Mouse (Mus musculus): ENCODE data around the gene Wnt10a.

The Wnt10a gene

GRCm38 (mm10) chr1:74791249-74791648 is at the start of gene Wnt10a:
Gene Wnt10a, plus strand, starts transcription at chr1:74791516.
- DNase-seq (ENCODE audit: low spot score in 2 of 2): no peak

DNA sequence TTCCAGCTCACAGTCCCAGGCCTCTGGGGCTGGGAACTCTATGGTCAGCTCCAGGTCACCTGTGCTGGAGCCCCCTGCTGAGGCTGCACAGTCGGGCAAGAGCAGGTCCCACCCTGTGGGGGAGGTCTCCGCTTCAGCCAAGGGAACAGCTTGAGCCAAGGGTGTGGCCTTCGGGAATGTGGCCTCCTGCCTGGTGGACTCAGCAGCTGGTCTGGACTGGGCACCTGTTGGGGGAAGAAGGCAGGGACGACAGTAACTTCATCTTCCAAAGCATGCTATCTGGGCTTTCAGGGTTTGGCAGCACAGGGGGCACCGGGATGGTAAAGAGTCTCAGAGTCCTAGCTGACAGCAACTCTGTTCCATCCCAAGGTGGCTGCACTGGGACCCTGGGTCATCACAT is 44.0 kb upstream of the Wnt10a start:
- no peak for DNase-seq (ENCODE audit: low spot score in 2 of 2)

- DNase-seq (ENCODE audit: low spot score in 2 of 2): peak; percentile 34 to 59
Observed at GRCm38 (mm10) chr1:74748643-74749271, 42.6 kb upstream of the Wnt10a start, which contains the start of gene Prkag3. Gene Prkag3, minus strand, starts transcription at chr1:74749221.

- DNase-seq (ENCODE audit: low spot score in 2 of 2): peak in 1 of 2 experiments; percentile 54
Observed at GRCm38 (mm10) chr1:74749301-74749700, 42.0 kb upstream of the Wnt10a start.

DNA sequence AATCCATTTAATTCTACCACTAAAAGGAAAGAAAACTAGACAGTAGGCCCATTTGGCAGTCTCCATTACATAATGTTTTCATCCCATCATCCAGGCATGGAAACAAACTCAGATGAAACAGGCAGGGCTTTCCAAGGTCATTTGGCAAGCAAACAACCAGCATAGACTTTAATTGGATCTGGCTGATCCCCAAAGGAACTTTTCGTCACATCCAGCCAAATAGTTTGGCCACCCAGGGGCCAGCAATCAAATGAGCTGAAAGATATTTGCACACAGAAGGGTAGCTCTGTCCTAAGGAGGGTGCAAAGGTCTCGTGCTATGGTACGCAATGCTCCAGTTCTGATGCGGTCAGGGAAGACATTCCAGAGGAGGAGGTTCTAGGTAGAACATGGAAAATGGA is 40.6 kb upstream of the Wnt10a start:
- DNase-seq (ENCODE audit: low spot score in 2 of 2): no peak

GRCm38 (mm10) chr1:74752150-74752549 is 39.2 kb upstream of the Wnt10a start:
- no peak for DNase-seq (ENCODE audit: low spot score in 2 of 2)

GRCm38 (mm10) chr1:74752833-74753232 is 38.5 kb upstream of the Wnt10a start:
- no peak for DNase-seq (ENCODE audit: low spot score in 2 of 2)

GRCm38 (mm10) chr1:74753266-74753974 is 37.9 kb upstream of the Wnt10a start:
- no peak for DNase-seq (ENCODE audit: low spot score in 2 of 2)

DNA sequence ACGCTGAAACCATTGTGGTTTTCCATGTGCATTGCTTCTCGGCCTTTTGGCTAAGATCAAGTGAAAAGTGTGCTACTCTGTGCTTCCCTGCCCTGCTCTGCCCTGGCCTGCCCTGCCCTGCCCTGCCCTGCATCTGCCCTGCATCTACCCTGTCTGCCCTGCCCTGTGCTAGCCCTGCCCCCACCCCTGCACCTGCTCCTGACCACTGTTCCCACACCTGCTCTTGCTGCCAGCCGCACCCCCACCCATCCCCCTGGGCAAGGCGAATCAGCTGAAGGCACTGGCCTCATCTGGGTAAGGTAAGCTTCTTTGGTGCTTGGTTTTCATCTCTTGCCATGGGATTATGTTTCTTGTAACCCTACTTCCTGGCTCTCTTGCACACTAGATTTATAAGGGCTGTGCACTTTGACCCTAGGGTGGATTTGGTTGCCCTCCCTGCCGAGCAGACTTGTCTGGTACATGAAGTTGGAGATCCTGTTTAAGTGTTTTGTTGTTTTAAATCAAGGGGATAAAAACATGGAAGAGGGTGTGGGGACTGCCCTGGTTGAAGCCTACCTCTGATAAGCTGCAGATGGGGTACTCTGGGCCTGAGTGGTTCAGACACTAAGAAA is 37.0 kb upstream of the Wnt10a start:
- DNase-seq (ENCODE audit: low spot score in 2 of 2): no peak

- DNase-seq (ENCODE audit: low spot score in 2 of 2): no peak
Observed at GRCm38 (mm10) chr1:74759773-74760172, 31.5 kb upstream of the Wnt10a start.

- no peak for DNase-seq (ENCODE audit: low spot score in 2 of 2)
Observed at GRCm38 (mm10) chr1:74763081-74763480, 28.2 kb upstream of the Wnt10a start.

DNA sequence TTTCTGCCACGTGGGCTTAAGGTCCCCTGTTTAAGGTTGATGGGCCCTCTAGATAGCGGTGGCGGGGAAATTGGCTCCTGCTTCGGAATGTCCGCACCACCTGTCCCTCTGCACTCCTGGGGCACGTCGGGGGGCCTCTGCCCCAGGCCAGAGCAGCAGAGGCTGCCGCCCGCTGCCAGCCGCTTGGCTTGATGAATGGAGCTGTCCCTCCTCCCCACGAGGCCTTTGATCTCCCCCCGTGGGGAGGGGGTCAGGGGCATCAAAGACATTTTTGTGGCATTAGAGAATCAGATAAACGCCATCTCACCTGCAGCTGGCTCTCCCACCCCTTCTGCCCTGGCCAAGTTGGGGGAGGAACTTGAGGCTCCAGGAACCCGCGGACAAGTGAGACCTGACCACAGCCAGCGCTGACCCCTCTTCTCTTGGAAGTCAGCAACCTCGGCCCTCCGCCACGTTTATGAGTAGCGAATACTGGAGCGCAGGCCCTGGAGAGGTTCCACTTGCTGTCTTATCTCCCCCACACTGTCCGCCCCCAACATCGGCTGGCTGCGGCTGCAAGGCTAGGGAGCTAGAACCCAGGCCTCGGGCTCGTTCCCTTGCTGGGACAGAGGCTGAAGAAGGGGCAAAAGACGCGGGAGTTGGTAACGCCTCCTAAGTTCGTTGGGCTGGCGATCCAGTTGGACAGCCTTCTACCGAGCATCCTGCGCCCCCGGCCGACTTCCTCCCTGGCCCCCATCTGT is 20.4 kb upstream of the Wnt10a start:
- DNase-seq (ENCODE audit: low spot score in 2 of 2): no peak

DNA sequence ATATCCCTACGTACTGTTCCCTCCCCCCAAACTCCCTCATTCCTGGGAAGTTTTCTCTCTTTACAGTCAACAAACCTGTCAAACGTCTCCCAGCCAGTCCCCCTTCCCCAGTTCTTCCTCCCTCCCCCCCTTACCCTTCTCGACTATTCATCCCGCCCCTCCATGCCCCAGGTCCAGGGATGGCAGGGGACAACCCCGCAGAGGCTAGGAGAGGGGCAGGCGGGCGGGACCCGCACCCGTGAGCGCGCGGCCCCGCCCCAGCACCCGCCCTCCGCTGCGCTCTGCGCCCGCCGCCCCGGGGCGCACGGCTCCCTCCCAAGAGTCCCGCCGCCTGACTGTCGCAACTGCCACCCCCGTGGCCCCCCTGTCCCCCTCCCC is 19.9 kb upstream of the Wnt10a start:
- no peak for DNase-seq (ENCODE audit: low spot score in 2 of 2)

GRCm38 (mm10) chr1:74771845-74771930 is 19.6 kb upstream of the Wnt10a start, which contains the start of gene Wnt6:
Gene Wnt6, plus strand, starts transcription at chr1:74771892.
- no peak for DNase-seq (ENCODE audit: low spot score in 2 of 2)

DNA sequence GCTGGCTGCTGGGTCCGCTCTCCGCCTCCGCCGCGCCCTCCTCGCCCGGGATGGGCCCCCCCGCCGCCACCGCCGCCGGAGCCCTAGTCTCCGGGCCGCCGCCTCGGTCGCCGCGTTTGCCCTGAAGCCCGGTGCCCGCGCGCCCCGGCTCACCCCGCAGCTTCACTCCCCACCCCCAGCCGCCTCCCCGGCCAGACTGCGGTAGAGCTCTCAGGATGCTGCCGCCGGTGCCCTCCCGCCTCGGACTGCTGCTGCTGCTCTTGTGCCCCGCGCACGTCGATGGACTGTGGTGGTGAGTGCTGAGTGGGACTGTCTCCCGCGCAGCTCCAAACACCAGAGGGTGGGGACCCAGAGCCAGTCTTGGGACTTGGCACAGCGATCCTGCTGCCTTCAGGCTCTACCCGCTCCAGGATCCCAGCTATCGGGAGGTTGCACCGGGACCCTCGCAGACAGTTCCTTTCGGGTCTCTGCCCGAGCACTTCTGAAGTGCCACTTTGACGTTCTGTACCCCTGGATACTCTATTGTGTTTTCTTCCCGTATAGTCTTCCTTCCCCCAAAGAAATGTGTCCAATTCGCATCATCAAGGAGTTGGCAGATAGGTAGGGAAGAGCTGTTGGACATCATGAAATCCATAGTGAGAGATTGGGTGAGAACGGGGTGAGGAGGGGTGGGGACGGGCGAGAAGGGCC is 19.2 kb upstream of the Wnt10a start:
- DNase-seq (ENCODE audit: low spot score in 2 of 2): no peak

DNA sequence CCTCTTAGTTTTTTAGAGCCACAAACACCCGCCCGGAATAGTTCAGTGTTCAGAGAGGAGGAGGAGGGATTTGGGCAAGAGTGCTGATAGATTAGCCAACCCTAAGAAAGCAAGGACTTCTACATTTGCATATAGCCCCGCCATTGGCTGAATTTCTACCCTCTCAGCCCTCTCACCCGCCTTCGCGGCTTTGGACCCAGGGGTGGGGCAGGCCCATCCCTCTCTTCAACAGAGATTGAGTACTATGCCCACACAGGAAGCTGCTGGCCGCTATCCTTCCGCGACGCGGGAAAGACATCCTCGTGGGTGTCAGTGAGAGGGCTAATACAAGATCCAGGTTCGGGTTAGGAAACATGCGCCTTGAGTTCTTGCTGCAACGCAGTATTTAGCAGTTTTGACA is 18.2 kb upstream of the Wnt10a start:
- peak in 1 of 2 experiments; percentile 83 for DNase-seq (ENCODE audit: low spot score in 2 of 2)

DNA sequence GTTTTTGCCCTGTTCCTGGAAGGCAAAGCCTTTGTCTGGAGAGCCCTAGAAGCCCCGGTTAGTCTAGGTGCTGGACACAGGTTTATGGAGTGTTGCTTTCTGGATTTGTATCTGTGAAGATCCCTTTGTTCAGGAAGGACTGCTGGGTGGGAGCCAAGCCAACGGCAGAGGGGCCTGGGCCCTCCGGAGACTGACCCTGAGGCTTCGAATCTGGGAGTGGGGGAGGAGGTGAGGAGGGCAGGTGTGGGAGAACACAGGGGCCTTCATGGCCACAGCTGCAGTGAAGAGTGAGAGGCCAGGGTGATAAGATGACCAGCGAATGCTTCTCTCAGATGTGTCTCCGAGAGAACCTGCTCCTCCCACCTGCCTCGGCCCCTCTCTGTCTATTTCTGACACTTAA is 17.3 kb upstream of the Wnt10a start:
- DNase-seq (ENCODE audit: low spot score in 2 of 2): no peak

DNA sequence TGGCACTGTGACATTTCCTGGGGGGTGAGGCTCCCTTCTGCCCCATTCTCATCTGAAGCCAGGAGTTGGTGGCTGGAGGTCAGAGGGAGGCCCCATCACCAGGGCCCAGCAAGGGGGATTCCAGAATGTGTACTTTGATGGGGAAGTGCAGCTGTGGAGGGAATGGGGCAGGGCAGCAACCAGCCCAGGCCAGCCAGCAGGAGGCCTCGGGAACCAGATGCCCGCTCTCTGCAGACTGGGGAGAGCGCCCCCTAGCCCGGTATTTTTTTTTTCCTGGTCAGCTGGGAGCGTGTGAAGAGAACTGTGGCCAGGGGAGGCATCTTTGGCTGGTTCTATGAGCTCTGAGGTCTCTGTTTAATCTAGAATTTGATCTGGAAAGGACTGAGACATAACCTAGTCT is 15.5 kb upstream of the Wnt10a start:
- no peak for DNase-seq (ENCODE audit: low spot score in 2 of 2)

GRCm38 (mm10) chr1:74778934-74779486 is 12.3 kb upstream of the Wnt10a start:
- DNase-seq (ENCODE audit: low spot score in 2 of 2): no peak

DNA sequence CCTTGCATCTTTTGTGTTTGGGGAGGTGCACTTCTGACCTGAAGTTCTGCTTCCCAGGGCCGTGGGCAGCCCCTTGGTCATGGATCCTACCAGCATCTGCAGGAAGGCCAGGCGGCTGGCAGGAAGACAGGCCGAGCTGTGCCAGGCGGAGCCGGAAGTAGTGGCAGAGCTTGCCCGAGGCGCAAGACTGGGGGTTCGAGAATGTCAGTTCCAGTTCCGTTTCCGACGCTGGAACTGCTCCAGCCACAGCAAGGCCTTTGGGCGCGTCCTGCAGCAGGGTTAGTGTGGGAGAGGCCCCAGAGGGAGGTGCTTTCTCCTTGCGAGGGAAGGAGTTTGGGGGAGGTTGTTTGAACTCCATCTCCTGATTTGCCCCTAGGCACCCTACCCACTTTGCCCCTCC is 9.3 kb upstream of the Wnt10a start:
- DNase-seq (ENCODE audit: low spot score in 2 of 2): no peak

DNA sequence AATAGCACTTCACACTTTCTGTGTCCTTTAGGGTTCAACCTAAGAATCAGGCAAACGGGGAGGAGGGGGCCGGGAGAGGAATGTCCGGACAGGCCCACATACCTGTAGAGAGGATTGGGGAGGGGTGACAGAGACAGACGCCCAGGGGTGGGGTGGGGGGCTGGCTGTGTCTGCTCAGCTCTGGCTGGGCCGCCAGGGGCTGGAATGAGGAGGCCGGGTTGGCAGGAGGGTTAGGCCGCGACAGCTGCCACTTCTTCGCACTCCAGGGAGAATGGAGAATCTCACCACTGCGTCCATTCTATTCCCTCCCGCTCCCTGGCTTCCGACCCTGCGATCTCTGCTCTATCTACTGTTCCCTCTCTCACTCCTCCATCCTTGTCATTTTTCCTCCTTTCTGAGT is 7.8 kb upstream of the Wnt10a start:
- DNase-seq (ENCODE audit: low spot score in 2 of 2): no peak

Measured in urinary bladder, adult 18-20 months (tissue).